Mouse (Mus musculus) c-Kit-positive CD71-positive TER-119-negative erythroid progenitor cells, embryonic 14.5 days (primary cell): ENCODE results near the gene Tmed6.
"Not testable (repeated sequence)": the region's sequence is repeated elsewhere in the genome, so short reads cannot be mapped to it uniquely, and the experiment has no call there.

ENCODE experiments used
- DNase-seq: peaks from one replicate; pipeline ENCODE4 v3.0.0-alpha.2; 2013; ENCODE audit warnings: low read depth

The Tmed6 gene

DNA sequence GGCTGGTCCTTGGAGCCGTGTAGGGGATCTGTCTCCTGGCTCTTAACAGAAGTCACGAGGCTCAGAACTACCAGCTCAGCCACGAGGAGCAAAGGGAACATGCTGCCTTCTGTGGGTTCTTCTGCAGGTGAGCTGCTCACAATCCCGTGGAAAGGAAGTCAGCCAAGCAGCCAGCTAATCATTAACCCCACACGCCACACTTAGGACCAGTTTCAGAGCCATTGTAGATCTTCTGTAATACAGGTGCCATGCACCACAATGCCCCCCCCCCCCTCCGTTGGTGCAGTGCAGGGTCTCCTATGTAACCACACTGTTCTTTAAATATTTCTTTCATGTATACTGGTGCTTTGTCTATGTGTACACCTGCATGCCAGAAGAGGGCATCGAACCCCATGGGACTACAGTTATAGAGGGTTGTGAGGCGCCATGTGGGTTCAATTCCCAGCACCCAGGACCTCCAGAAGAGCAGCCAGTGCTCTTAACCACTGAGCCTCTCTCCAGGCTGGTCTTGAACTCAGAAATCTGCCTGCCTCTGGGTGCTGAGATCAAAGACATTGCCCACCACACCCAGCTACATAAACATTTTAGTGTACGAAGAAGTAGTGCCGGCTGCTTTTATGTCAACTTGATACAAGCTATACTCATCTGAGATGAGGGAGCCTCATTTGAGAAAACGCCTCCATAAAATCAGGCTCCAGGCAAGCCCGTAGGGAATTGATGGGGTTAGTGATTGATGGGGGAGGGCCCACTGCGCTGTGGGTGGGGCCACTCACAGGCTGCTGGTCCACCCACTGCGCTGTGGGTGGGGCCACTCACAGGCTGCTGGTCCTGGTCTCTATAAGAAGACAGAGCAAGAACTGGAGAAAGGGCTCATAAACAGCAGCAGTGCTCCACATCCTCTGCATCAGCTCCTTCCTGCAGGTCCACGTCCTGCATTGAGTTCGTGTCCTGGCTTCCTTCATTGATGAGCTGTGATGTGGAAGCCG is at the start of gene Tmed6:
Gene Tmed6 (minus strand): TSS at position 134 of the 986 bp plus-strand sequence.
- DNase-seq: peak; percentile 76

DNA sequence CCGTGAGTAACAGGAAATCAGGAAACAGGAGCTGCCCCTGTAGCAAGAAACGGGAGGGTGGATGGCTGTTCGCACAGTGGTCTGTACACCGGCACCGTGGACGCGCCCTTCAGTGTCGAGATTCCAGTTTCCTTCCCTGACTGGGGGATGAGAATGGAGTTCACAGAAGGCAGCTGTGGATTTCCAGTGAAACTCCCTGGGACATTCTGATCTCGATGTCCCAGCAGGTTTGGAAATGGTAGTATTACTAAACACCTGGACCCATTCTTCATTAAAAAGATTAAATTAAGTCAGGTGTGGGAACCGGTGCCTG is 49.5 kb upstream of the Tmed6 start:
- DNase-seq: no peak

DNA sequence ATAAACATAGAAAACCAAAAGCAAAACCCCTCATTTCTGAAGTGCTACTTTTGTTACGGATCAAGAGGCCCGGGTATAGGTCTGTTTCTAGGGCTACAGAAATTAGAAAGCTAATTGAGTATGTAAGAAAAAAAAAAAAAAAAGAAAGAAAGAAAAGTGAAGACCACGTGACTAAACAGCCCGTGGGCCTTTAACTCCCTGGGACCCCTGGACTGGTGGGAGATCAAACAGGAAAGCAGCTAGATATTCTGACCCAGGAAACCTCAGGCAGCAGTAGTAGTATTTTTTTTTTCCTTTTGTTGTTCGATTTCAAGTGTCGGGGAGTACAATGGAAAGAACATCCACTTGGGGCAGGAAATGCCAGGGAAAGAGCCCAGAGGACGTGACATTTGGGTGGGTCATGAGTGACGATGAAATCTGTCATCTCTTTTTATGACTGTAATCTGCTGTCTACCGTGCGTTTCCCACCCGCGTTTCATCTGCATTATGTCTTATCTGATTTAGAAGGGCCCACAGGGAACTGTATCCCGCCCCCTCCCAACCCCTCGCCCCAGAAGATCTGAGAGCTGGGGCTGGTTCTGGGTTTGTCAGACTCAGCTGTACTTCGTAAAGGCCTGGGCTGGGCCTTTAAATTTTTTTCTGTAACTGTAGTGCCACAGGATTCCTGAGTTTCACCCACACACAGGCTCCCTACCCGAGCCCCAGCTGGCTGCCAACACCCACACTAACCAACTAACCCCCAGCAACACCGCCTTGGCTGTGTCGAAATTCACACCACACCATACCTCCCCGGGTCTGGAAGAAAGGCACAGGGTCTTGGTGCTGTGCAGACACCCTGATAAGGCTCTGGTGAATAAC is 48.9 kb upstream of the Tmed6 start:
- no peak for DNase-seq

DNA sequence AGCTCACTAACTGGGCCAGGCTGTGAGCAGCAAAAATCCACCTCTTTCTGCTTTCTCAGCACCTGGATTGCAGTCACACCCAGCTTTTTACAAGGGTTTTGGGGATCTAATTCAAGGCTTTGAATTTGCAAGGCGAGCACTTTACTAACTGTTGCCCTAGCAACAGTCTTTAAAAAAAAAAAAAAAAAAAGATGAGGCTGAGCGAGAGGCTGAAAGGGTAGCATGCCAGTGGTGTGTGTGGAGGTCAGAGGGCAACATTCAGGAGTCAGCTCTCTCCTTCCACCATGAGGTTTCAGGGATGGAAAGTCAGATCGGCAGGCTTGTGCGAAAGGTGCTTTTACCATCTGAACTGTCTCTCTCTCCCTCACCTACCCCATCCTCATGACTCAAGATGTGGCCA is 47.8 kb upstream of the Tmed6 start:
- DNase-seq: no peak

DNA sequence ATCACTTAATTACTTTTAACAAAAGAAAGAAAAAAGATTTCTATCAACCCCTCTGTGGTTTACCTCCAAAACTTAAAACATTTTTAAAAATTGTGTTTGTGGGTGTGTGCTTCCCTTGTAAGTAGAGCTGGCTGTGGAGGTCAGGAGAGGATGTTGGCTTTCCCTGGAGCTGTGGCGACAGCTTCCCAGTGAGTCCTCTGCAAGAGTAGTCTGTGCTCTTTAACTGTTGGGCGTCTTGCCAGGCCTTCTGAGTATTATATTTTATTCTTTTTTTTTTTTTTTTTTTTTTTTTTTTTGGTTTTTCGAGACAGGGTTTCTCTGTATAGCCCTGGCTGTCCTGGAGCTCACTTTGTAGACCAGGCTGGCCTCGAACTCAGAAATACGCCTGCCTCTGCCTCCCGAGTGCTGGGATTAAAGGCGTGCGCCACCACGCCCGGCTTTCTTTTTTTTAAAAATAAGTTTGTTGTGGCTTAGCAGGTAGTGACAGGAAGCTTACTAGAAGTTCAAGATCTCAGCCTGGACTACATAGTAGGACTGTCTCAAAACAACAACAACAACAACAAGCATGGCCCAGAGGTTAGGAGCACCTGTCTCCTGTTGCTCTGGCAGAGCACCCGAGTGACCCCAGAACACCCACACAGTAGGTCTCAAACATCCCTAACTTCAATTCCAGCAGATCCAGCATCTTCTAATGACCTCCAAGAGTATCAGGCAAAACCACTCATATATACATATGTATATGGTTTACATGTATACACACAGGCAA is 46.1 kb upstream of the Tmed6 start:
- DNase-seq: no peak

DNA sequence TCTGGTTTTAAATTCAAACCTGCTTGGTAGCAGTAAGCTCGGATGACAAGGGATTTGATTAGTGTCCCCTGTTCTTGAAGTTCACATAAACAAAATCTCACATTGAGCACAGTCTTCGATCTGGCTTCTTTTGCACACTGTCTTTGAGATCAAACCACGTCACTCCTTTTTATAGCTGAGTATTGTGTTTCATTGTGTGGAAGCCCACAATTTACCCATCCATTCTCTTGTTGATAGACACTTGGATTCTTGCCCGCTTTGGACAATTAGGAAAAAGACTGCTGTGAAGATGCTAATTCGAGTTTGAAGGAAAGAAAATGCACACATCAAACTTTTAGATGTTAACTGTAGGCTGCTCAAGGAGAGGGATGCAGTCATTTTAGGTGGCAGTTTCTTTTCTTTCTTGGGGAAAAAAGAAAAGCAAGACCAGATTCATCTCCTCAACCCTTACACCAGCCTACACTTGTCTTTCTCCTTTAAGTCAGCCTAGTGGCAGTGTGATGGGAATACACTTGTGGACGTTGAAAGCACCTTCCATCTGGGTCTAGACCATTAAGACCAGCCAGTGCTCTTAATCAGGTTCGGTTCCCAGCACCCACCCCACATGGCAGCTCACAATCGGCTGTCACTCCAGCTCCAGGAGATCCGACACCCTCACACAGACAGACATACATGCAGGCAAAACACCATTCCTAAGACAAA is 45.3 kb upstream of the Tmed6 start:
- DNase-seq: no peak

DNA sequence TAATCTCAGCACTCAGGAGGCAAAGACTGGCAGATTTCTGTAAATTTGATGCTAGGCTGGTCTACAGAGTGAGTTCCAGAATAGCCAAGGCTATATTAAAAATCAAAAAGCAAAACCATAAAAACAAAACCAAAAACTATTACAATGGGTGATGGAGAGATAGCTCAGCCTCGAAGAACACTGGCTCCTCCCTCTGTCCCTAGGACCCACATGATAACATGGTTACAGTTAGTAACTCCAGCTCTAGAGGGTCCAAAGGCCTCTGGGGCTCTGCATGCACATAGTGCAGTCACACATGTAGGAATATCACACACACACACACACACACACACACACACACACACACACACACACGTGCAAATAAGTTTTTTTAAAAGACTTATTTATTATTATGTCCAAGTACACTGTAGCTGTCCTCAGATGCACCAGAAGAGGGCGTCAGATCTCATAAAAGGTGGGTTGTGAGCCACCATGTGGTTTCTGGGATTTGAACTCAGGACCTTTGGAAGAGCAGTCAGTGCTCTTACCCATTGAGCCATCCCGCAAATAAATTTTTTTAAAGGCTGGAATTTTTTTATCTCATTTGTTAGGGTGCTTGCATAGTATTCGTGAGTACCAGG is 44.5 kb upstream of the Tmed6 start:
- DNase-seq: no peak

DNA sequence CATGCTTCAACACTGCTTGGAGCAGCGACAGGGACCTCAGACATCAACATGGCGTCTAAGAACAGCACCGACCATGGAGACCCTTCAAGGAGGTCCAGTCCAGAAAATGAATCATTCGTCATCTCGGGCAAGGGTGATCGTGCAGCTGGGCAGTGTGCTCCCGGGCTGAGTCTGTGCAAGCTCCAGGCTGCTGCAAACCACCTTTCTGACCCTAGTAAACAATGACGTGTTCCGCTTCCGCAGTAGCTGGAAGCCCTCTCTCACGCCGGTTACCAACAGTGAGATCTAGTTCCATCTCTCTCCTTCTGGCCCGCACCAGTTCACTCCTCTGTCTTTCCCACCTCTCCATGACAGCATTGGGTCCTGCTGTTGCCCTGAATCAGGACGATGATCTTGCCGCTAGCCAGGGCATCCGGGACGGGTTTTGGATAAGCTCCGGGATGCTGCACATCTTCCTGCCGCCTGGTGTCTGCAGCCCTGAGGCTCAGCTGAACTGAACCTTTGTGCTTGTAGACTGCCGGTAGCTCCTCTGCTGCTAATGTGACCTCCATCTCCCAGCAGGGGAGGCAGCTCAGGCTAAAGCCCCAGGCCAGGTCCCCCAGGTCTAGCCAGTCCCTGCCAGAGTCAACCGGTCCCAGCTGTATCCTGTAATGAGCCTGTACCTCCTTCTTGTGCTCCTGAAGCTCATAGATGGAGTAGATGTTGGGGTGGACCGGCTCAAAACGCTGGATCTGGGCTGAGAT is 43.7 kb upstream of the Tmed6 start:
- no peak for DNase-seq

DNA sequence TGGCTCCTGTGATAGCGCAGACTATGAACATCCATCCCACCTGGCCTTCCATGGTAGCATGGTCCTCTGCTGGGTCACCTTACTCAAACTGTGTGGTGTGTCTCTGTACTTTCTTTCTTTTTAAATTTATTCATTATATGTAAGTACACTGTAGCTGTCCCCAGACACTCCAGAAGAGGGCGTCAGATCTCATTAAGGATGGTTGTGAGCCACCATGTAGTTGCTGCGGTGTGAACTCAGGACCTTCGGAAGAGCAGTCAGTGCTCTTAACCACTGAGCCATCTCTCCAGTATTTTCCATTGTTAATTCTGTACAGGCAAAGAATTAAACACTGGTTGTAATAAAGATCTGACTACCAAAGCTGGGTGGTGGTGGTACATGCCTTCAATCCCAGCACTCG is 42.6 kb upstream of the Tmed6 start:
- DNase-seq: not testable (repeated sequence)

DNA sequence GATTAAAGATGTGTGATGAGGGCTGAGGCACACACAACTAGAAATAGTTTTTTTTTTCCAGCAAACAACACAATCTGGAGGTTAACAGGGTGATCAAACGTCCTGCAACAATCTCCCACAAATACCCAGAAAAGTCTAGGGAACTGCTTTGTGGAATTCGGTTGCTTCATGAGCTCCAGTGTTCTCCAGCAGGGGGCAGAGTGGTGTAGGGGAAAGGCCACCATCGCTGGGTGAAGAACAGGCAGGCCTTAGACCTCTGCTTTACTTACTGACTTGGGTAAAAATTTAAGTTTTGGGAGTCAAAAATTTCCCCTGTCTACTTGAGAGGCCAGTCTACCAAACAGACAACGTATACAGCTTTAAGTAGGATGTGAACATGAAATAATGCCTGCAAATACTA is 39.1 kb upstream of the Tmed6 start:
- no peak for DNase-seq

DNA sequence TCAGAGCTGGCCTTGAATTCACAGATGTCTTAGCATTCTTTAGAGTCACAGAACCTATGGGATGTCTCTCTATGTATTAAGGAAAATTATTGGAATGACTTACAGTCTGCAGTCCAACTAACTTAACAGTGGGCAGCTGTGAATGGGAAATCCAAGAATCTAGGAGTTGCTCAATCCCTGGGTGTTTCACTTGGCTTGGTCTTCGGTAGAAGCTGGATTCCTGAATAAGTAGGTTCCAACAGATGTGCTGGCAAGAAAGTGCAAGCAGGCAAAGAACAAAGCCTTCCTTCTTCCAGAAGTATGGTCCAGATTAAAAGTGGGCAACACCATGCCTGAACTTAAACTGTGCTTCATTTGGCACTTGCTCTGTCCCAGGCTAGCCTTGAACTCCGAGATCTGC is 35.2 kb upstream of the Tmed6 start:
- DNase-seq: no peak

DNA sequence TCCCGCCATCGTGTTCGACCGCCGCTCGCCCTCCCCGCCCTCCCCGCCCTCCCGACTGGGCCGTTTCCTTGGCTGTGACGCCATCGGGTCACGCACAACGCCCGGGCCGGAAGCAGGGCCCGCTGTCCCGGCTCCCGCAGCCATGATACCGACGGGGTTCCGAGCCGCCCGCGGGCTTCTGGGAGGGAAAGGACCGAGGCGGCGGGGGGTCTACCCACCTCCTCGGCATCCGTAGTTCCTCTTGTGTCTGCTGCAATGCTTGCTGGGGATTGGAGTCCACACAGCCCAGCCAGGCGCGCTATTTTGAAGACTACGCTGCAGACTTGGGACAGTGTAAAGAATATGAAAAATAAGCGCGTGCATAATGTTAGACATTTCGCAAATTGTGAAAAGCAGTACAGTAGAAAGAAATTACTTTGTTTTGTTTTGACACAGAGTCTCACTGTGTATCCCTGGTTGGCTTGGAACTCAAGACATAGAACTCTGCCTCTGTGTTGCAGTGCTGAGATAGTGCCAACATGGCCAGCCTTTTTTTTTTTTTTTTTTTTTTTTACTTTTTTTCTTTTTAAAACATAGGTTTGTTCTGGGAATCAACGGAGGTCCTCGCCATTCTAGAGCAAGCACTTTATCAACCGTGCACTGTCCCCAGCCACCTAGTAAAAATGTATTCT is 31.1 kb upstream of the Tmed6 start, which contains the start of gene Terf2:
Gene Terf2 (minus strand): TSS at position 182 of the 671 bp plus-strand sequence.
- DNase-seq: peak; percentile 87

DNA sequence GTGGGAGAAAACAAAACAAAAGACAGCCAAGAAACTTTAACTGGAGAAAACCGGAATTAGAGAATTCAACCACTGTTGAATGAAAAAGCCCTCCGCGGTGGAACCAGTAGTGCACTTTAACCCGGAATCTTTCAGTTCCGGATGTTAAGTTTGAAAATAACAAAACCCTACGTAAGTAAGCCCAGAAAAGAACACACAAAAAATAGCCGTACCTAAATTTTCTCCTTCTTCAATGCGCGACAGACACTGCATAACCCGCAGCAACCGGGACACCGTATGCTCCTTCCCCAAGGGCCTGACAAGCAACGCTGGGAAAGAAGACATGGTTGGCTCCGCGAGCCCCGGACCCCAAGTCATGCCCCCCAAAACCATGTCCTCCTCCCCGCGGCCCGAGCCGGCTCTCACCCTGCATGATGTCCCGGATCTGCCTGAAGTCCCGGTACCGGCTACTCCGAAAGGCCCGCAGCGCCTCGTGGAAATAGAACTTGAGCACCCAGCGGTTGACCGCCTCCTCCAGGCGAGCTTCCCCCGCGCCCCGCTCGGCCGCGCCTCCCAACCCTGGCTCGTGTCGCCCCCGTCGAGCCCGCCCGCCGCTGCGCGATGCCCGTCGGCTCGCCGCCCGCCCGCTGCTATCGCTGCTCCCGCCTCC is 30.4 kb upstream of the Tmed6 start:
- no peak for DNase-seq

DNA sequence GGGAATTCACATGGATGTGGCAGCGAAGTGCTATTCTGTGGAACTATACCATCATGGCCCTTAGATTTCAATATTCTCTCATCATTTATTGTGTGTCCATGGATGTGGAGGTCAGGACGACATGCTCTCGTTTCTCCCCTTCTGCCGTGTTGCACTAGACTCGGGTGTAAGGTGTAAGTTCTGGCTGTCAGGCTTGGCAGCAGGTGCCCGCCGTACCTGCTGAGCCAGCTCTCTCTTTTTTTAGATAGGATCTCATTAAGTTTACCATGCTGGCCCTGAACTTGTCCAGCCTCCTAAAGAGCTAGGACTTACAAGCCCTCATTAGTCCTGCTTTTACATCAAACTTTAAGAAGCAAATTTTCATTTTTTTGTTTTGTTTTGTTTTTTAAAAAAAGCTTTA is 25.1 kb upstream of the Tmed6 start:
- no peak for DNase-seq

DNA sequence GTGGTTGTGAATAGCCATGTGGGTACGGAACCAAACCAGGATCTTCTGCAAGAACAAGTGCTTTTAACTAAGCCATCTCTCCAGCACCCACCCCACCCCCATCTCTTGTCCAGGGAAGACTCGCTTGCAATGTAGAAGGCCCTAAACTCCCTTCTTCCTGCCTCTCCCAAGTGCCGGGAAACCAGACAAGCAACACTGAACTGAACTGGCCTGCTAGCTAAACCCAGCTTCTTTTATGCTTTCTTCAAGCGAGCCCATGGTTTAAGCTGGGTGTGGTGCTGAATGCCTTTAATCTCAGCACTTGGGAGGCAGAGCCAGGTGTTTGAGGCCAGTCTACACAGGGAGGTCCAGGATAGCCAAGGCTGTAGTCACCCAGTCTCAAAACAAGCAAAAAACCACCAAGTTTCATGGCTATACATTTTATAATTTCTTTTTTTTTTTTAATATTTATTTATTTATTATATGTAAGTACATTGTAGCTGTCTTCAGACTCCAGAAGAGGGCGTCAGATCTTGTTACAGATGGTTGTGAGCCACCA is 23.2 kb upstream of the Tmed6 start:
- DNase-seq: no peak

DNA sequence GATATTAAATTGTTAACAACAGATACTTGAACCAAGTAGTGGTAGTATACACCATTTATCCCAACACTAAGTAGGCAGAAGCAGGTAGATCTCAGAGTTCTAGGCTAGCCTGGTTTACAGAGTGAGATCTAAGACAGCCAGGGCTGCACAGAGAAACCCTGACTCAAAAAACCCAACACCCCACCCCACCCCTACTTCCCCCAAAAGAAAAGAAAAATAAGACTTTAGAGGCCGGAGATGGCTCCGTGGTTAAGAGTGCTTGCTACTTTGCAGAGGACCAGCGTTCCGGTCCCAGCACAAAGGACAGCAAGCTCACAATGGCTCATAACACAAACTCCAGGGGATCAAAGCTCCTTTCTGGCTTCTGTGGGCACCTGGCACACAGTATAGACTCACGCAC is 20.6 kb upstream of the Tmed6 start:
- DNase-seq: no peak

DNA sequence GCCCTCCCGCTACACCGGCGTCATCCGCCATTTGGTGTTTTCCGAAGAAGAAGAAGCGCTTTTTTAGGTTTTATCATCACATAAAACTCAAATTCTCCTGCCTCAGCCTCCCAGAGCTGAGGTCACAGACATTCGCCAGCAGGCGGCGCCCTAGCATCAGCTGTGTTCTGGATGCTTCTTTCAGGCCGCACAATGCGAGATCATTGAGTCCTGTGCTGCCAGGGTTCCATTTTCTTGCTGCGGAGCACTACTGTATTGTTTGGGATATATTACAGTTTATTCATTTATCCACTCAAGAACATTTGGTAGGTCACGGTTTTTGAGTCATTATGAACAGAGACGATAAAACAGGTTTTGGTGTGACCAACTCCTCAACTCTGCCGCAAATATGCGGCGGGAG is 19.9 kb upstream of the Tmed6 start:
- DNase-seq: no peak

DNA sequence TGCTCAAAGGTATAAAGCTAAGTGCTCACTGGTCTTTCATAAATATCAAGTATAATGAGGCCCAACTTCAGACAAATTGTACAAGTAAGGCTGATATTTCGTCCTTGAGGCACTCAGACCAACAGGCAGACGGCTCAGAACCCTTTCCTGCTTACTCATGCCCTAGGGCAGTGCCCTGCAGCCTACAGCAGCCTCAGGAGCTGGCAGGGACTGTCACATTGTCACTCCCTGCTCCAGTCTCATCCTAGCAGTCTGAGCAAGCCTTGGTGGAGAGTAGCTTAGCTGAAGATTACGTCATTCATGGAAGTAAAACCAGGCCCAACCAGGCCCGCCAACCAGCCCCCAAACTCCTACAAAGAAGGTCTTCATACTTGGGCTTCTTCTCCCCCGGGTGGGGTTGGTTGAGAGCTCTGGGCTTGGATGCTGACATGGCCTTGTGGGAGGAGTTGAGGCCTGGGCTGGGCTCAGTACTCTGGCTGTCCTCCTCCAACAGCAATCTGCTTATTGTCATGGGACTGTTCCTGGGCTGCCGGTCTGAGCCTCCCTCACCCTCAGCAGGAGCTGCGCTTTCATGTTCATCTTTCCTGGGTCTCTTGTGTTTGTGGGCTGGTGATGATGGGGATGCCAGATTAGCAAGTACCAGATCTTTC is 10.9 kb upstream of the Tmed6 start:
- DNase-seq: no peak

DNA sequence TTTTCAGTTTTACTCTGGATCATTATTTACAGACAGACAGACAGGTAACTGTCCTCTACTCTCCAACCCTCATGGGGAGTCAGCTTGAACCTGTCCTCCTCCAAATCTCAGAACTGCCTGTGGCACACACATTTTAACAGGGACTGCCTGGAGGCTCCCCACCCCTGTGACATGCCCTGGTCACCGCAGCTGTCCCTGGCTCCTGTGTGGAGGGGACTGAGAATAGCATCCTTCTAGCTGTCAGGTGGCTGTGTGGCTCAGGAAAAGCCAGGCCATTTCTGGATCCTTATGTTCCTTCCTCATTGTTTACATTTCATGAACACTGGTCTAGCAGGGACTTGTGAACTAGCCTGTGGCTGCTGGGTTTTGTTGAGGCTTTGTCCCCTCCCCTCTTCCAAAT is 8.7 kb upstream of the Tmed6 start:
- no peak for DNase-seq
